Mouse (Mus musculus) adrenal gland, adult 8-10 months (tissue): Measurements from ENCODE around the gene Pycr1. TPM values are rescaled to one million over a fixed set of nuclear protein-coding genes. Genes with fewer than 3 reads are reported as not detected.

Experiments
- DNase-seq: peaks from one replicate; pipeline ENCODE4 v3.0.0; 2022
- microRNA-seq, 2 experiments: library from miRNA; unstranded; fragments of <30 nt; microRNA quantifications; one replicate each; pipeline ENCODE4 v1.2.0; 2022
- total RNA-seq, 4 experiments: library from RNA; stranded (reverse); gene quantifications; 2 replicates each; pipeline ENCODE4 v1.2.4; 2022

Pycr1 gene
- total RNA-seq, 4 experiments from 2014 or later, result 0.73 to 2.0 (median 1.3) TPM

- no peak for DNase-seq
Observed at GRCm38 (mm10) chr11:120600716-120601115, 42.9 kb downstream of the Pycr1 start.

GRCm38 (mm10) chr11:120598990-120599549 is 44.5 kb downstream of the Pycr1 start:
- no peak for DNase-seq

GRCm38 (mm10) chr11:120598283-120598989 is 45.1 kb downstream of the Pycr1 start, which contains the start of the genes Alyref and Anapc11:
Gene Alyref (minus strand): TSS chr11:120598365.
Gene Anapc11 (plus strand): TSS chr11:120598421.
- DNase-seq, result peak; percentile 89

GRCm38 (mm10) chr11:120597240-120598235 is 46.0 kb downstream of the Pycr1 start:
- DNase-seq, result no peak

GRCm38 (mm10) chr11:120588531-120588930 is 55.0 kb downstream of the Pycr1 start:
- DNase-seq, result no peak

Small RNA genes lying within 50 kb of the gene (microRNA-seq; reads per million reads assigned to microRNA genes)
- 0 to 0.50 reads per million in 2 experiments for gene Mir6936

Other genes with a start within 250 kb of the Pycr1 start
- 100 to 1,000 TPM in 2 of 4 experiments, 10 to 100 TPM in 2; 89.1 to 108 (median 99.5) TPM for gene Nploc4, start 206.1 kb downstream of the Pycr1 start, total RNA-seq
- 1 to 10 TPM in 2 of 4 experiments, not detected in 2; 2.8 to 6.6 TPM for gene Tspan10, start 201.1 kb downstream of the Pycr1 start, total RNA-seq
- under 1 TPM; 0.16 to 0.49 (median 0.33) TPM for gene Pde6g, start 190.3 kb downstream of the Pycr1 start, total RNA-seq
- gene Oxld1, start 185.7 kb downstream of the Pycr1 start, total RNA-seq, result 10 to 100 TPM; 25.6 to 34.1 (median 32.2) TPM
- 10 to 100 TPM; 24.2 to 33.4 (median 29.4) TPM for gene Ccdc137, start 185.7 kb downstream of the Pycr1 start, total RNA-seq
- gene Arl16, start 176.2 kb downstream of the Pycr1 start, total RNA-seq, result 10 to 100 TPM; 22.8 to 38.7 (median 29.5) TPM
- 10 to 100 TPM; 77.6 to 95.8 (median 90.1) TPM for gene Mrpl12, start 159.2 kb downstream of the Pycr1 start, total RNA-seq
- 100 to 1,000 TPM; 121 to 174 (median 163) TPM for gene Slc25a10, start 151.9 kb downstream of the Pycr1 start, total RNA-seq
- gene Gcgr, start 113.1 kb downstream of the Pycr1 start, total RNA-seq, result 1 to 10 TPM in 3 of 4 experiments, under 1 TPM in 1; 0.87 to 4.0 (median 2.3) TPM
- gene Mcrip1, start 94.0 kb downstream of the Pycr1 start, total RNA-seq, result 10 to 100 TPM; 62.9 to 67.8 (median 65.3) TPM
- 1 to 10 TPM in 3 of 4 experiments, under 1 TPM in 1; 0.78 to 2.8 (median 1.2) TPM for gene Ppp1r27, start 92.6 kb downstream of the Pycr1 start, total RNA-seq
- 100 to 1,000 TPM; 439 to 580 (median 550) TPM for gene P4hb, start 70.5 kb downstream of the Pycr1 start, total RNA-seq
- gene Arhgdia, start 62.1 kb downstream of the Pycr1 start, total RNA-seq, result 100 to 1,000 TPM; 356 to 389 (median 365) TPM
- 100 to 1,000 TPM in 1 of 4 experiments, 10 to 100 TPM in 3; 52.1 to 102 (median 72.7) TPM for gene Alyref, start 45.4 kb downstream of the Pycr1 start, total RNA-seq
- 100 to 1,000 TPM in 2 of 4 experiments, 10 to 100 TPM in 2; 90.3 to 112 (median 98.6) TPM for gene Anapc11, start 45.3 kb downstream of the Pycr1 start, total RNA-seq
- 1 to 10 TPM in 2 of 4 experiments, not detected in 2; 1.3 to 2.1 TPM for gene Npb, start 35.3 kb downstream of the Pycr1 start, total RNA-seq
- gene Pcyt2, start 25.8 kb downstream of the Pycr1 start, total RNA-seq, result 100 to 1,000 TPM; 201 to 310 (median 259) TPM
- gene Sirt7, start 18.5 kb downstream of the Pycr1 start, total RNA-seq, result 10 to 100 TPM; 61.1 to 97.1 (median 75.7) TPM
- gene Mafg, start 10.2 kb downstream of the Pycr1 start, total RNA-seq, result 10 to 100 TPM; 53.2 to 74.4 (median 69.7) TPM
- 1 to 10 TPM in 1 of 4 experiments, under 1 TPM in 2, not detected in 1; 0.65 to 1.2 (median 0.81) TPM for gene Myadml2, start 4.4 kb upstream of the Pycr1 start, total RNA-seq
- 1 to 10 TPM; 5.1 to 9.0 (median 7.2) TPM for gene Notum, start 17.4 kb upstream of the Pycr1 start, total RNA-seq
- gene Aspscr1, start 29.2 kb upstream of the Pycr1 start, total RNA-seq, result 100 to 1,000 TPM; 101 to 108 (median 106) TPM
- gene Cenpx, start 70.0 kb upstream of the Pycr1 start, total RNA-seq, result 10 to 100 TPM; 49.3 to 61.7 (median 55.7) TPM
- 10 to 100 TPM; 26.1 to 57.9 (median 42.3) TPM for gene Lrrc45, start 70.2 kb upstream of the Pycr1 start, total RNA-seq
- 10 to 100 TPM; 11.1 to 23.9 (median 15.9) TPM for gene Rac3, start 77.7 kb upstream of the Pycr1 start, total RNA-seq
- 100 to 1,000 TPM in 2 of 4 experiments, 10 to 100 TPM in 2; 41.6 to 142 (median 76.2) TPM for gene Dcxr, start 83.5 kb upstream of the Pycr1 start, total RNA-seq
- gene Cbr2, start 88.3 kb upstream of the Pycr1 start, total RNA-seq, result 10 to 100 TPM in 1 of 4 experiments, 1 to 10 TPM in 3; 4.8 to 11.4 (median 6.5) TPM
- gene Hmga1b, start 119.0 kb upstream of the Pycr1 start, total RNA-seq, result 10 to 100 TPM in 3 of 4 experiments, 1 to 10 TPM in 1; 9.3 to 13.1 (median 11.6) TPM
- 10 to 100 TPM; 17.3 to 21.4 (median 20.5) TPM for gene Rfng, start 140.4 kb upstream of the Pycr1 start, total RNA-seq
- 100 to 1,000 TPM; 138 to 150 (median 147) TPM for gene Gps1, start 140.5 kb upstream of the Pycr1 start, total RNA-seq
- 10 to 100 TPM; 62.8 to 71.6 (median 70.5) TPM for gene Dus1l, start 152.6 kb upstream of the Pycr1 start, total RNA-seq
- gene Fasn, start 180.8 kb upstream of the Pycr1 start, total RNA-seq, result 1,000 to 10,000 TPM in 1 of 4 experiments, 100 to 1,000 TPM in 3; 300 to 1,377 (median 701) TPM